Mouse (Mus musculus) hindbrain, embryonic 13.5 days (tissue): Measurements from ENCODE around the gene Aldh1l1. TPM values are rescaled to one million over a fixed set of nuclear protein-coding genes. Genes with fewer than 3 reads are reported as not detected.
A peak's percentile ranks its signal among the peaks of the same experiment; 100 is the strongest.

Experiments used
- ATAC-seq: fragments of 200-750 bp; cut with Nextera tagmentation; 2 replicates; pipeline ENCODE4 v1.8.0; 2017; ENCODE audit warnings: moderate TSS enrichment; ENCODE audit not compliant: low FRiP score
- H3K27ac ChIP-seq: fragments of 300-500 bp; sonication (generic); 2 replicates; pipeline ENCODE4 v1.5.1; 2015; ENCODE audit warnings: inconsistent platforms, mild to moderate bottlenecking, moderate library complexity
- H3K27me3 ChIP-seq: fragments of 300-500 bp; sonication (generic); 2 replicates; pipeline ENCODE4 v1.6.1; 2015; ENCODE audit warnings: mild to moderate bottlenecking, inconsistent platforms
- H3K36me3 ChIP-seq: fragments of 300-500 bp; sonication (generic); 2 replicates; pipeline ENCODE4 v1.6.1; 2015; ENCODE audit warnings: mild to moderate bottlenecking, inconsistent platforms
- H3K4me1 ChIP-seq: fragments of 300-500 bp; sonication (generic); replicated peaks from 2 replicates; pipeline ENCODE4 v1.6.1; 2015; ENCODE audit warnings: inconsistent platforms
- H3K4me2 ChIP-seq: fragments of 300-500 bp; sonication (generic); 2 replicates; pipeline ENCODE4 v1.6.1; 2015; ENCODE audit warnings: inconsistent platforms, mild to moderate bottlenecking, moderate library complexity
- H3K4me3 ChIP-seq: fragments of 300-500 bp; sonication (generic); 2 replicates; pipeline ENCODE4 v1.5.1; 2015; ENCODE audit warnings: mild to moderate bottlenecking, inconsistent platforms
- H3K9ac ChIP-seq: fragments of 300-500 bp; sonication (generic); 2 replicates; pipeline ENCODE4 v1.6.1; 2015; ENCODE audit warnings: mild to moderate bottlenecking, inconsistent platforms
- H3K9me3 ChIP-seq: fragments of 300-500 bp; sonication (generic); 2 replicates; pipeline ENCODE4 v1.6.1; 2016; ENCODE audit warnings: inconsistent platforms
- WGBS: fragments of 180-500 bp; shearing (Covaris S2); methylation state at CpG from one replicate; pipeline ENCODE4 v1.1.7; 2015; 5-methylcytosine and 5-hydroxymethylcytosine counted together
- polyA plus RNA-seq: library from polyadenylated mRNA; unstranded; fragments of >200 nt; fragmentation: Nextera tagmentation; extraction: Ambion mirVana; gene quantifications from 2 replicates; pipeline ENCODE4 v1.2.1, GENCODE M21; 2015

Aldh1l1 gene
- polyA plus RNA-seq, 1 experiment from 2014 or later: 44.8 TPM

DNA sequence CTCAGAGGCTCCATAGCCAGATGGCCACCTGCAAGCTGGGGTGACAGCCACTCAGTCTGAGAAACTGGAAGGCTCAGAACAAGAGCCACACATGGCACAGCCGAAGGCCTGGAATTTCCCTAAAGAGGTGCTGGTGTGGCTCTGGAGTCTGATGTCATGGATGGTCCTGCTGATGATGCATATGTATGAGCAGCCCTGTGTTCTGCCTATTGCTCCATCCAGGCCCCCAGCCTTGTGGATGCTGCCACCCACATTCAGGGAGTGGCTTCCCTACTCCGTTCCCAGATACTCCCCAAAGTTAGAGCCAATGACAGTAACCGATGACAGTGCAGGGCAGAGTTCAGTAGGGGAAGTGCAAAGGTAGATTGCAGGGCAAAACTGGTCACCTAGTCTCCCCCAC, 91.9 kb downstream of the Aldh1l1 start:
- Histone ChIP-seq H3K4me1 (peaks cover 4% of the 10 kb centered on the region; the same call in 1 of the 2 replicates), H3K9me3 (no peaks in the 10 kb centered on the region), H3K4me3 (no peak overlapping the region), H3K4me2 (no peak overlapping the region), H3K27me3 (no peaks in the 10 kb centered on the region), H3K9ac (no peak overlapping the region), H3K27ac (no peak overlapping the region), H3K36me3 (no peaks in the 10 kb centered on the region)
- ATAC-seq: no peak
- WGBS: 48% methylated on average over 3 of the region's 3 CpGs

GRCm38 (mm10) chr6:90582331-90582730, 96.1 kb downstream of the Aldh1l1 start:
- Histone ChIP-seq H3K4me2 (no peak overlapping the region), H3K36me3 (no peaks in the 10 kb centered on the region), H3K9me3 (no peaks in the 10 kb centered on the region), H3K4me3 (no peak overlapping the region), H3K9ac (no peak overlapping the region), H3K4me1 (no peaks in the 10 kb centered on the region), H3K27me3 (no peaks in the 10 kb centered on the region), H3K27ac (no peak overlapping the region)
- no peak for ATAC-seq
- WGBS: 87% methylated on average over 2 of the region's 2 CpGs

DNA sequence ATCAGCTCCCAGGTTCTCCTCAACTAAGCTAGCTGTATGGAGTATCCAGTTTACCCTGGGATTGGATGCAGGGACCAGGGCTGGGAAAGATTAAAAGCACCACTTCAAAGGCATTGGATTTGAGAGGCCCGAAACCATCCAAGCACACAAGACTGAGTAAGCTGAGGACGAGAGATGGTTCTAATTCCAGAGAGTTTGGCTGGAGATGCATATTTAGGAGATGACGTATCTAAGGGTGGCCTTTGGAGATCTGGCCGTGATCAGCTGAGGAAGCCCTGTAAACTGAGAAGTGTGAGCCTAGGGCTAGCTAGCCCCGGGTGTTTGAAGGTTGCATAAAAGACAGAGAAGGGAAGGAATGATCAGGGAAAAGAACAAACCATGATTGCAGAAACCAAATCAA, 101.9 kb downstream of the Aldh1l1 start:
- Histone ChIP-seq H3K27ac (no peak overlapping the region), H3K4me1 (no peaks in the 10 kb centered on the region), H3K9me3 (no peaks in the 10 kb centered on the region), H3K4me3 (no peak overlapping the region), H3K36me3 (no peaks in the 10 kb centered on the region), H3K9ac (no peak overlapping the region), H3K27me3 (no peaks in the 10 kb centered on the region), H3K4me2 (no peak overlapping the region)
- no peak for ATAC-seq
- WGBS: 80% methylated on average over 5 of the region's 5 CpGs

- H3K9ac ChIP-seq: no peak overlapping the region
- 94% methylated on average over 1 of the region's 1 CpGs for WGBS
- no peaks in the 10 kb centered on the region for H3K27me3 ChIP-seq
- no peak for ATAC-seq
- H3K36me3 ChIP-seq: 0 out of 2 replicates have a peak, but pooled peaks cover 2% of the 10 kb centered on the region
- H3K4me1 ChIP-seq: no peaks in the 10 kb centered on the region
- H3K9me3 ChIP-seq: no peaks in the 10 kb centered on the region
- no peak overlapping the region for H3K4me2 ChIP-seq
- H3K4me3 ChIP-seq: no peak overlapping the region
- H3K27ac ChIP-seq: no peak overlapping the region
Observed at GRCm38 (mm10) chr6:90590707-90591106, 104.5 kb downstream of the Aldh1l1 start.

DNA sequence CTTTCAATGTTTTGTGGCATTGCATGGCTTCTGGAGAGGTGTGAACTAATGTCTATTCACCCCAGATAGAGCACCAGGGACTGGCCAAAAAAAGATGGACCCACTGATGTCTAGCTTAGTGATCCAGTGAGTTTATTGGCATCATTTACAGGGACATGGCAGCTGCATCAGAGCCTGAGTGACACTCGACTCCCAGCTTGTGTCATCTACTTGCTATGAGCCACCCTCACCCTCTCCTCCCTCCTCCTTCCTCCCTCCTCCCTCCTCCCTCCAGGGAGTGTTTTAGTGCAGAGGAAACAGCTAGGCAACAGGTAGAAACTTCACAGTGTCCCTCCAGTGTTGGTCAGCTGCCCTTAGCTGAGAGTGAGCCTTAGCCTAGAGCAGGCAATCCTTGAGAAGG, 108.7 kb downstream of the Aldh1l1 start:
- Histone ChIP-seq H3K27me3 (no peaks in the 10 kb centered on the region), H3K4me3 (no peak overlapping the region), H3K4me2 (no peak overlapping the region), H3K4me1 (no peaks in the 10 kb centered on the region), H3K9ac (no peak overlapping the region), H3K36me3 (0 out of 2 replicates have a peak, but pooled peaks cover 3% of the 10 kb centered on the region), H3K9me3 (no peaks in the 10 kb centered on the region), H3K27ac (no peak overlapping the region)
- 87% methylated on average over 1 of the region's 1 CpGs for WGBS
- ATAC-seq: no peak

DNA sequence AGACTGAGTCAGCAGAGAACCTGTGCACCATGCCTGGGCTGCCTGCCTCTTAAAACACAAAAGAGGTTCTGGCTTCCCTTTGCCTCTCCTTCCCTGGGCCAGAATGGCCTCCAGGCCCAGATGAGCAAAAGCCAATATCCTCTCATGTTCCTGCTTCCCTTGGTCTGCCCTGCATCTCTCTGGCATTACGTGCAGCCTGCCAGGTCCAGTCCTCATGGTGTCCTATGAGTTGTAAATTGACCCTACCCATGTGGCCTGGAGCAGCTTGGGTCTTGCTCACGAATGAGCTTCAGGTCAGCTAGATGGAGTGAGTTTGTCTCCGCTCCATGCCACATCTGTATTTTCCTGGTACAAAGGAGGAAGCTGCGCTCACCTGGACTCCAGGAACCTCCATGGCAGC, 110.8 kb downstream of the Aldh1l1 start:
- H3K4me1 ChIP-seq: no peaks in the 10 kb centered on the region
- no peak overlapping the region for H3K4me2 ChIP-seq
- no peak overlapping the region for H3K4me3 ChIP-seq
- WGBS: 88% methylated on average over 4 of the region's 4 CpGs
- H3K9ac ChIP-seq: no peak overlapping the region
- H3K36me3 ChIP-seq: 0 out of 2 replicates have a peak, but pooled peaks cover 3% of the 10 kb centered on the region
- no peaks in the 10 kb centered on the region for H3K9me3 ChIP-seq
- H3K27ac ChIP-seq: no peak overlapping the region
- no peaks in the 10 kb centered on the region for H3K27me3 ChIP-seq
- no peak for ATAC-seq

DNA sequence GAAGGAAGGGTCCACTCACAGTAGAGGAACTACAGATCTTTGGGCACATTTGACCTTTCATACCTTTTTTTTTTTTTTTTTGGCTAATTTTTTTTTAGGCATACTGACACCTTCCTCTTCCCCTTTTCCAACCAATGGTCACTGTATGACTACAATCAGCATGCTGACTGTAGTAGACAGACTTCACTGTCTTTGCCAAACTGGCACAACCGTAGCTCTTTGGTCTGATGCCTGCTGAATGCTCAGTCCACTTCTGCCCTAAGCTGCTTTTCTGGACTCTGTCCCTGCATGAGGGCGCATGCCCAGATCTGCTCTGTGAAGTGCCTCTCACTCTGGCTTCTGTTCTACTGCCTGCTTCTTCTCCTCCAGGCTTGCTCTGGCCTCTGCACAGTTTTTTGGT, 111.4 kb downstream of the Aldh1l1 start:
- Histone ChIP-seq H3K4me1 (no peaks in the 10 kb centered on the region), H3K4me3 (no peak overlapping the region), H3K27me3 (no peaks in the 10 kb centered on the region), H3K9ac (no peak overlapping the region), H3K27ac (no peak overlapping the region), H3K4me2 (no peak overlapping the region), H3K36me3 (0 out of 2 replicates have a peak, but pooled peaks cover 3% of the 10 kb centered on the region), H3K9me3 (no peaks in the 10 kb centered on the region)
- ATAC-seq: no peak
- 89% methylated on average over 2 of the region's 2 CpGs for WGBS

- Histone ChIP-seq H3K27me3 (peaks cover 6% of the 10 kb centered on the region; the same call in 1 of the 2 replicates), H3K9ac (no peak overlapping the region), H3K4me2 (no peak overlapping the region), H3K4me3 (no peak overlapping the region), H3K36me3 (0 out of 2 replicates have a peak, but pooled peaks cover 3% of the 10 kb centered on the region), H3K9me3 (no peaks in the 10 kb centered on the region), H3K4me1 (no peaks in the 10 kb centered on the region), H3K27ac (no peak overlapping the region)
- WGBS: 93% methylated on average over 6 of the region's 6 CpGs
- no peak for ATAC-seq
Observed at GRCm38 (mm10) chr6:90598197-90598596, 112.0 kb downstream of the Aldh1l1 start.

GRCm38 (mm10) chr6:90600351-90600750, 114.1 kb downstream of the Aldh1l1 start:
- no peak for ATAC-seq
- H3K9me3 ChIP-seq: no peaks in the 10 kb centered on the region
- H3K4me2 ChIP-seq: no peak overlapping the region
- 0 out of 2 replicates have a peak, but pooled peaks cover 3% of the 10 kb centered on the region for H3K36me3 ChIP-seq
- peaks cover 9% of the 10 kb centered on the region; the same call in 1 of the 2 replicates for H3K27me3 ChIP-seq
- H3K9ac ChIP-seq: no peak overlapping the region
- no peak overlapping the region for H3K27ac ChIP-seq
- H3K4me3 ChIP-seq: no peak overlapping the region
- H3K4me1 ChIP-seq: peaks cover 6% of the 10 kb centered on the region; the same call in 1 of the 2 replicates
- 87% methylated on average over 4 of the region's 4 CpGs for WGBS

GRCm38 (mm10) chr6:90601736-90602135, 115.5 kb downstream of the Aldh1l1 start:
- H3K36me3 ChIP-seq: no peaks in the 10 kb centered on the region
- H3K4me1 ChIP-seq: peaks cover 11% of the 10 kb centered on the region
- no peaks in the 10 kb centered on the region for H3K9me3 ChIP-seq
- peaks cover 17% of the 10 kb centered on the region; the same call in 1 of the 2 replicates for H3K27me3 ChIP-seq
- H3K4me3 ChIP-seq: no peak overlapping the region
- H3K4me2 ChIP-seq: no peak overlapping the region
- ATAC-seq: no peak
- no peak overlapping the region for H3K9ac ChIP-seq
- WGBS: 64% methylated on average over 7 of the region's 7 CpGs
- H3K27ac ChIP-seq: no peak overlapping the region

- WGBS: 98% methylated on average over 3 of the region's 3 CpGs
- Histone ChIP-seq H3K4me2 (no peak overlapping the region), H3K27ac (no peak overlapping the region), H3K27me3 (peaks cover 17% of the 10 kb centered on the region; the same call in 1 of the 2 replicates), H3K4me1 (peaks cover 11% of the 10 kb centered on the region), H3K9ac (no peak overlapping the region), H3K9me3 (no peaks in the 10 kb centered on the region), H3K36me3 (no peaks in the 10 kb centered on the region), H3K4me3 (no peak overlapping the region)
- no peak for ATAC-seq
Observed at GRCm38 (mm10) chr6:90602304-90602703, 116.1 kb downstream of the Aldh1l1 start.

GRCm38 (mm10) chr6:90603126-90603525, 116.9 kb downstream of the Aldh1l1 start:
- no peaks in the 10 kb centered on the region for H3K36me3 ChIP-seq
- H3K4me3 ChIP-seq: no peak overlapping the region
- H3K4me2 ChIP-seq: no peak overlapping the region
- peaks cover 17% of the 10 kb centered on the region; the same call in 1 of the 2 replicates for H3K27me3 ChIP-seq
- no peak overlapping the region for H3K27ac ChIP-seq
- 72% methylated on average over 7 of the region's 7 CpGs for WGBS
- no peak for ATAC-seq
- H3K4me1 ChIP-seq: peaks cover 11% of the 10 kb centered on the region
- no peak overlapping the region for H3K9ac ChIP-seq
- no peaks in the 10 kb centered on the region for H3K9me3 ChIP-seq

- Histone ChIP-seq H3K4me2 (peak overlapping the region; percentile 87), H3K36me3 (no peaks in the 10 kb centered on the region), H3K27me3 (peaks cover 19% of the 10 kb centered on the region; the same call in 1 of the 2 replicates), H3K4me1 (peaks cover 11% of the 10 kb centered on the region), H3K9me3 (no peaks in the 10 kb centered on the region), H3K27ac (no peak overlapping the region), H3K9ac (no peak overlapping the region), H3K4me3 (peak overlapping the region; percentile 65)
- 68% methylated on average over 3 of the region's 3 CpGs for WGBS
- peak; percentile 7 for ATAC-seq
Observed at GRCm38 (mm10) chr6:90604130-90604529, 117.9 kb downstream of the Aldh1l1 start.
